Mouse (Mus musculus) spleen, postnatal 4 days (tissue): ENCODE measurements around the gene Bmi1.
A peak's percentile ranks its signal among the peaks of the same experiment; 100 is the strongest.

Experiments
- DNase-seq, 2 experiments: peaks; one replicate each; pipeline ENCODE4 v3.0.0; 2022; ENCODE audit warnings: low spot score in 2 of 2

The Bmi1 gene

DNA sequence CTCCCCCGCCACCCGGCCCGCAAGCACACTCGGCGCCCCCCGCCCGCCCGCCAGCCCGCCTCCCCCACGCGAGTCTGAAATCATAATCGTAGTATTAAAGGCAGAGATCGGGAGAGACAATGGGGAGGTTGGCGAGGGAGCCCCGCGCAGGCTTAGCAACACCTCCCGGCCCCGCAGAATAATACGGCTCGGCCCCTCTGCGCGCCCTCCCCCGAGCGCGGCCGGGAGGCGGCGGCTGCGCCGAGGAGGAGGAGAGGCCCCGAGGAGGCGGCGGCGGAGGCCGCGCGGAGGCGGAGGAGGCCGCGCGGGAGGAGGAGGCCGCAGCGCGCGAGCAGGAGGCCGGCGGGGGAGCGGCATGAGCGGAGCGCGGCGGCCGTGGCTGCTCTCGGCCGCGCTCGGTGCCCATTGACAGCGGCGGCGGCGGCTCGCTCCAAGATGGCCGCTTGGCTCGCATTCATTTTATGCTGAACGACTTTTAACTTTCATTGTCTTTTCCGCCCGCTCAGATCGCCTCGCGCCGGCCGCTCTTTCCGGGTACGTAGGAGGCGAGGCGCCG is at the start of gene Bmi1:
TSS of gene Bmi1 (plus strand) at position 83 of the 556 bp plus-strand sequence.
- peak; percentile 55 to 84 for DNase-seq

- no peak for DNase-seq
These were observed 46.3 kb upstream of the Bmi1 start for GRCm38 (mm10) chr2:18630547-18630946.

- DNase-seq = no peak
These were observed 41.8 kb upstream of the Bmi1 start for GRCm38 (mm10) chr2:18635052-18635451.

DNA sequence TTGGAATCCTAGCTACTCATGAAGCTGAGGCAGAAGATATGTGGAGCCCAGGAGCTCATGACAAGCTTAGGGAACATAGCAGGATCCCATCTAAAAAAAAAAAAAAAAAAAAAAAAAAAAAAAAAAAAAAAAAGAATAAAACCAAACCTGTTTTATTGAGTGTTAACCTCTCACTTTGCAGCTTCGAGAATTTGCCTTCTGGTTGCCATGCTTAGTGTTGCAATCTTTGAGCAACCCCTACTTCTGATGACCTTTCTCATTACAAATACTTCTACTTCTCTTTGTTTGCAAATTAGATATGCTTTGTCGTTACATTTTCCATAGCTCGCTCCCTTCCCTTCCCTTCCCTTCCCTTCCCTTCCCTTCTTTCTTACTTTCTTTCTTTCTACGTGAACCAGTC is 28.3 kb upstream of the Bmi1 start:
- no peak for DNase-seq

- no peak for DNase-seq
These were observed 22.0 kb upstream of the Bmi1 start for GRCm38 (mm10) chr2:18654821-18655220.

DNA sequence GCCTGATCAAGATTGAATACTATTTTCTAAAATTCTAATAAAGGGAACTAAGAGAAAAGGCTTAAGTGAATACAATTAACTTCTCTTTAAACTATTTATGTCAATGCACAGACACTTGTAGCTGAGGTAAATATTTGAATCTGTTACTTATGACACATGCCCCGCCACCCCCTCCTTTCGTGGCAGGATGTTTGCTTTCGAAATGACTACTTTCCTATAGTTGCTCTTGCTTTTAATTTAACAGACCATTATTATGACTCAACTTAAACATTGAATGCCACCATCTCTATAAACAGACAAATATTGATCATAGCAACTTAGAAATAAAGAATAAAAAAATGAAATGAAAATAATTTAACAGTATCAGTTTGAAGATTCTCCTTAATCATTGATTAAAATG is 12.8 kb upstream of the Bmi1 start:
- no peak for DNase-seq

DNA sequence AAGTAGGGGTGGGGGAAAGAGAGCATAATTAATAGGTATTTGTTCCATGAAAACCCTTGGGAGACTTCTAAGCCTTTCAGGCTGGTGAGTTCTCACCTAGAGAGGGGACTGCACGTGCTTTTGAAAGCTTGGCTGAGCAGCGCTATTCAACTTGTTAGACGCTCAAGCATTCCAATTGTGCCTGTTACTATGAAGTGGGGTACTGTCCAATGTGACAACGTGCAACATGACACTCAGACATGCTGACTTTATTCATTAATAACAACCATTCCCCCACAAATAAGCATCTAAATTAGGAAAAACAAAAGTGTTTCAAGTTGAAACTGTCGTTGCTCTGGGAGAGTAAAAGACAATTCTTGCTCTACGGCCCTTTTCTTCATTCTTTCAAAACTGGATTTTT is 5.8 kb upstream of the Bmi1 start:
- DNase-seq = no peak

- DNase-seq = peak; percentile 92 to 98
These were observed 4.6 kb upstream of the Bmi1 start, which contains the start of gene Commd3 for GRCm38 (mm10) chr2:18672133-18672765. TSS of gene Commd3 (plus strand) at chr2:18672384.

DNA sequence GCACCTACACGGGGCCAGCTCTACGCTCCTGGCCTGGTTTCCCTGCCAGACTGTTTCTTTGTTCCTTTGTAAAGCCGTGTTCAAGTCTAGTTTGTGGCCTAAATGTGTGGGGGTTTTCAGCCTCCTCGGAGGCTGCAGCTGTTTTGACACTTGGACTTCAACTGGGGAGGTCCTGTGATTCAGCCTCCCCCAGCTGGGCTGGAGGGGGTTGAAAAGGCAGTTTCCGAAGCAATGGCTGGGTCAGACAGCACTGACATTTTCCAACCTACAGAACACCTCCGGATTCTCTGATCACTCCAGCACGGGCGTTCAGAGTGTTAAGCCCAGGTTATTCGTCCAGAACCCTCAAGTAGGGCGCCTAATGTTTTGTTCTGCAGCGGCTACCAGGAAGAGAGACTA is 4.1 kb upstream of the Bmi1 start:
- peak in 1 of 2 experiments; percentile 69 for DNase-seq

DNA sequence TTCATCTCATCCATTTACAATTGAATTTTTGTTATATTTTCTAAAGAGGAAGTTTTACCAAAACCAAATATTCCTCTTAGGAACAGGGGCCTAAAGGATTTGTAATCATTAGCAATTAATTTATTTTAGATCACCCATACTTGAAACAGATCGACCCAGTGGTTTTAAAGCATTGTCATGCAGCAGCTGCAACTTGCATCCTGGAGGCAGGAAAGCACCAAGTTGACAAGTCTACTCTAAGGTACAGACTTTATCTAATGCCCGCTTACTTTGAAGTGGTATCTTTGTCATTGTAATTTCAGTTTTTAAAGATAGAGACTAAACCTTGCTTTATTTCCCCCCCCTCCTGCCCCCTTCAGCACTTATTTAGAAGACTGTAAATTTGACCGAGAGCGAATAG is 3.1 kb upstream of the Bmi1 start:
- DNase-seq = no peak

DNA sequence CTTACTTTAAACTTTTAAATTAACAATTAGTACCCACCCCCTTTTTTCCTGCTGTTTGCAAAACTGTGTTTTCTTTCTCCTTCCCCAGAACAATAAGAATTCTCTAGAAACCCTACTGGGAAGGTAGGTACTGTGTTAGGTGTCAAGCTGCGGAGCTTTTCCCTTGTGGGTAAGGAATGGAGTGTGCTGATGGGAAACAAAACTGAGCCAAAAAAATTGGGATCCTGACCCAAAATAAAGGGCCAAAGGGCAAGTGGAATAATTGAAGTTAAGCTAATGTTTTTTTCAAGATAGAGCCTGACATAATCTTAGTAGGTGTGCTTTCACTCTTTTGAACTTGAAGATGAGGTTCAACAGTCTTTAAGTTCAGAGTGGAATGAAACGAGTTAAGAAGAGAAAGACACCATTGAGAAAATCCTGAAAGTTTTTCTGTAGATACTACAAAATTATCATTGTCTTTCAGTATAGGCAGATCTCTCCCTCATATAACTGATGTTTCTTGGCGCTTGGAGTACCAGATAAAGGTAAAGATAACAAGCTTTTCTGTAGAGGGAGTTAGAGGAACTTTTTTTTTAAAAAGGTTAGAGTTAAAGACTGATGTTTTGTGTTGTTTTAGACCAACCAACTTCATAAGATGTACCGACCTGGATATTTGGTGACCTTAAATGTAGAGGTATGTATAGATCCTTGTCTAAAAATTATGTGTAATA is 2.5 kb upstream of the Bmi1 start:
- no peak for DNase-seq

DNA sequence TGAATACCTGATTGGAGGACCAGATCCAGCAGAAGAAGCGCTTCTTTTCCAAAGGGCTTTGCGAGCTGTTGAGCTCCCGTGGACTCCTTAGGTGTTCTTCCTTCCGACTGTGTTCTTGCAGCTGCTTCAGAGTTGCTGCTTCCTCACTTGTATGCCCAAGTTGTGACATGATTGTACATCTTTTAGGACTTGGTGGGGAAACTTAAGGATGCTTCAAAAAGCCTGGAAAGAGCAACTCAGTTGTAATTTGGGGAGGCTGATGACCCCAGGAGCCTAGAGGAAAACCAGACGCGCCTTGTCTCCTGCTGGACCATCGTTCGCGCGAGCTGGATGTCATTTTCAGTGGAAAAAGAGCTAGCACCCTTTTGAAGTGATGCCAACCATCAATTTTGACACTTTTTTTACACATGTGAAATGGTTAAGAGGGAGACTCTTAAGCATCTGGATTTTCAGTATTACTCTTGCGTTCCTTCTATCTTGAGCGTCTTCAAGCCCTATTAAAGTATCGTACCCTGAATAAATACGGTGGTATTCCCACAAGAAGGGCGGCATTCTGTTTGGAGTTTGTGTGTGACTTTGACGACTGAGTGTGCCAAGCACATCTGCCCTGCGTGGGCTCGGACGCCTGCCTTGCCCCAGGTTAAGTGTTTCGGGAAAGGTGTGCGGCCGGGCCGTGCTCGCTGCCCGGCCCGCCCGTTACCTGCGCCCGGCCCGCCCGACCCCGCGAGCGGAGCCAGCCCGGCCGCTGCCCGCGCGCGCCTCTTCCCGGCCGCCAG is 949 bp upstream of the Bmi1 start:
- DNase-seq = no peak

GRCm38 (mm10) chr2:18676457-18676935 is 322 bp upstream of the Bmi1 start:
- DNase-seq = peak; percentile 55 to 80

DNA sequence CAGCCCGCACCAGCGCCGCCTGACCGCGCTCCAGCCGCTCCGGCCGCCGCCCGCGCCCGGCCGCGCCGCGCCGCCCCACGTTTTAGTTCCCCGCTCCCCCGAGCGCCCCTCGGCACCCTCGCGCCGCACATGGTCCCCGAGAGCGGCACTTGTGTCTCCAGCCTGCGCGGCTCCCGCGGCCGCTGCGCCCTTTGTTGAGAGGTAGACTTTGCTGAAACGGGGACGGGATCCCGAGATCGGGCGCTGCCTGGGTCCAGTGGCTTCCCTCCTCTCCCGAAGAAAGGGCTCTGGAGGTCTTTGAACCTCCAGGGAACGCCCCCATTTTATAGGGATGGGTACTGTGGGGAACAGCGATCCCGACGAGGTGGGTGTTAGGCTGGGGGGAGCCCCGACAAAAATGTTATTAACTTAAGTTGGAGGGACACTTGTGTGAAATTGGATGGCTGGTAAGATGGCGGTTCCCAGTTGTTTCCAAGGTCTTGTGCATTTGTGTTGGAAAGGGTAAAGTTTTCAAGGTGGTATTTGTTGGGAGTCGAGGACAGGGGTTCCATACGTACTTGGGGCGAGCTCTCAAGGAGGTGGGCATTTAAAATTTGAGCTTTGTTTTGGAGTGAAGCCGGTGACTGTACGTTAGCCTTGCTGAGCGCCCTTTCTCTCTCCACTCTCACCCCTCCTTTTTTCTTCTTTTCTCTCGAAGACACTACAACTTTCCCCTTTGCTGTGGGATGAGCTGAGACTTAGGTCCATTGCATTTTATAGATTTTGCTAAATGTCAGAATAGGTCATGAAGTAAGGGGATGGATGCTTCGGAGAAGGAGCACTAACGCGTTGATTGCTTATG is 1.0 kb downstream of the Bmi1 start:
- peak; percentile 48 to 78 for DNase-seq

DNA sequence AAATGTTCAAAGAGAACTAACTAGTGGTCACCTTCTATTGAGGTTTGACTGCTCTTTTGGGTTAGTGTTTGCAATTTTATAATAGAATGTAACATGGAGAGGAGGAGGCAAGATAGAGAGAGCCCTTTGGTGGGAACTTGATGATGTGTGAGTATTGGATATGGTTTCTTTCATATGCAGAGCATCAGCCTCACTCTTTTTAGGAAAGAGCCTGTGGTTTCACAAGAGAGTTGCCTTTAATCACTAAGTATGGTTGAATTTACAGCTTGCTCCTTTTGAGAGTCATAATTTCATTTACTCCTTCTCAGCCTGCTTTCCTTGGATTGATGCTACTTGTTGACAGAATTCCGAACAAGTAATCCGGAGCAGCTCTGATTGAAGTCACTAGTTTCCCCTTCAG is 2.9 kb downstream of the Bmi1 start:
- DNase-seq = no peak

GRCm38 (mm10) chr2:18680501-18680900 is 3.7 kb downstream of the Bmi1 start:
- DNase-seq = no peak

DNA sequence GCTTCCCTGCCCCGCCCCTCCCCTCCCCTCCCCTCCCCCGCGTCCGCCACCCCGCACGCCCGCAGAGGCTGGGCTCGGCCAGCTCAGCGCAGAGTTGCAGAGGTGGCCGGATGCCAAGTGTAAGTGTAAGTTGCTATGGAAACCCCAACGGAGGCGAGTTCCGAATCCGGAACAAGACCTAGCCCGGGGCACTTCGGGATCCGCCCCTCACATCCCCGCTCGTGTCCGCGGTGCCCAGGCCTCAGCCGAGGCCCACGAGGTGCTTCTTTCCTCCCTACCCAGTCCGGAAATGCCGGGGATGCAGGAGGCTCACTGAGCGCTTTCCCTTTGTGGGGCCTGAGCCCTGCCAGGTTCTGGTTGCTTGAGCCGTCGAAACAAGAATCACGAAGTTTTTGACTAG is 4.1 kb downstream of the Bmi1 start:
- peak; percentile 41 to 74 for DNase-seq

DNA sequence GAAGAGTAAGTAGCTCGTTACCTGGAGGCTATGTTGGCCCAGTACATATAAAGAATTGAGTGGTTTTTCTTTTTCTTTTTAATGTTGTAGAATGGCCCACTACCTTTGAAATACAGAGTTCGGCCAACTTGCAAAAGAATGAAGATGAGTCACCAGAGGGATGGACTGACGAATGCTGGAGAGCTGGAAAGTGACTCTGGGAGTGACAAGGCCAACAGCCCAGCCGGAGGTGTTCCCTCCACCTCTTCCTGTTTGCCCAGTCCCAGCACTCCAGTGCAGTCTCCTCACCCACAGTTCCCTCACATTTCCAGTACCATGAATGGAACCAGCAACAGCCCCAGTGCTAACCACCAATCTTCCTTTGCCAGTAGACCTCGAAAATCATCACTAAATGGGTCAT is 7.2 kb downstream of the Bmi1 start:
- no peak for DNase-seq

GRCm38 (mm10) chr2:18686386-18686785 is 9.6 kb downstream of the Bmi1 start:
- no peak for DNase-seq

GRCm38 (mm10) chr2:18686826-18687519 is 10.2 kb downstream of the Bmi1 start:
- no peak for DNase-seq

- DNase-seq = no peak
These were observed 10.9 kb downstream of the Bmi1 start for GRCm38 (mm10) chr2:18687671-18688170.
